Mouse (Mus musculus) limb, embryonic 14.5 days (tissue): Measurements from ENCODE around the gene Mfsd2b. TPM values are rescaled to one million over a fixed set of nuclear protein-coding genes. Genes with fewer than 3 reads are reported as not detected.

Experiments used
- ATAC-seq: fragments of 200-750 bp; cut with Nextera tagmentation; 2 replicates; pipeline ENCODE4 v1.8.0; 2017; ENCODE audit warnings: low read depth, moderate number of reproducible peaks, moderate TSS enrichment; ENCODE audit not compliant: low FRiP score
- DNase-seq: peaks from one replicate; pipeline ENCODE4 v3.0.0-alpha.2; 2015; ENCODE audit warnings: low spot score
- H3K27ac ChIP-seq: fragments of 300-500 bp; sonication (generic); replicated peaks from 2 replicates; pipeline ENCODE4 v1.5.1; 2014; ENCODE audit warnings: low read depth, mild to moderate bottlenecking, low read length, moderate library complexity, mixed read lengths
- H3K27me3 ChIP-seq: fragments of 300-500 bp; sonication (generic); 2 replicates; pipeline ENCODE4 v1.6.1; 2014; ENCODE audit warnings: low read length, mixed read lengths; ENCODE audit not compliant: control insufficient read depth, insufficient read depth
- H3K36me3 ChIP-seq: fragments of 300-500 bp; sonication (generic); 2 replicates; pipeline ENCODE4 v1.6.1; 2014; ENCODE audit warnings: mild to moderate bottlenecking, low read length, moderate library complexity, mixed read lengths; ENCODE audit not compliant: control insufficient read depth, insufficient read depth
- H3K4me1 ChIP-seq: fragments of 300-500 bp; sonication (generic); 2 replicates; pipeline ENCODE4 v1.6.1; 2014; ENCODE audit warnings: antibody characterized with exemption, low read length, mixed read lengths; ENCODE audit not compliant: control insufficient read depth, insufficient read depth
- H3K4me2 ChIP-seq: fragments of 300-500 bp; sonication (generic); replicated peaks from 2 replicates; pipeline ENCODE4 v1.6.1; 2014; ENCODE audit warnings: low read depth, mild to moderate bottlenecking, low read length, moderate library complexity; ENCODE audit not compliant: severe bottlenecking
- H3K4me3 ChIP-seq: fragments of 300-500 bp; sonication (generic); replicated peaks from 2 replicates; pipeline ENCODE4 v1.5.1; 2014; ENCODE audit warnings: low read length
- H3K9ac ChIP-seq: fragments of 300-500 bp; sonication (generic); 2 replicates; pipeline ENCODE4 v1.6.1; 2014; ENCODE audit warnings: mild to moderate bottlenecking, low read depth, low read length, moderate library complexity; ENCODE audit not compliant: severe bottlenecking
- H3K9me3 ChIP-seq: fragments of 300-500 bp; sonication (generic); 2 replicates; pipeline ENCODE4 v1.6.1; 2016; ENCODE audit warnings: low read length; ENCODE audit not compliant: control insufficient read depth
- POLR2A ChIP-seq: fragments of 200-500 bp; IDR thresholded peaks from 2 replicates; pipeline ENCODE4 v1.8.0; 2012; ENCODE audit warnings: inconsistent platforms, mild to moderate bottlenecking, moderate library complexity, borderline replicate concordance; ENCODE audit not compliant: insufficient read depth, insufficient read length; ENCODE audit errors: extremely low read depth
- WGBS: fragments of 180-500 bp; shearing (Covaris S2); extraction: QIAGEN DNeasy Blood & Tissue Kit; methylation state at CpG from one replicate; pipeline ENCODE4 v1.1.7; 2014; 5-methylcytosine and 5-hydroxymethylcytosine counted together
- polyA plus RNA-seq, 2 experiments: library from polyadenylated mRNA; depleted of rRNA in 1 of 2; stranded (reverse) in 1 of 2; unstranded in 1 of 2; fragments of >200 nt; fragmentation: Nextera tagmentation in 1 of 2; extraction: Ambion mirVana in 1 of 2; gene quantifications; 2 replicates each; pipeline versions ENCODE4 v1.2.1 to v1.2.3; 2012 to 2014

The Mfsd2b gene
- polyA plus RNA-seq, 2 experiments: 2.2 to 2.3 TPM

DNA sequence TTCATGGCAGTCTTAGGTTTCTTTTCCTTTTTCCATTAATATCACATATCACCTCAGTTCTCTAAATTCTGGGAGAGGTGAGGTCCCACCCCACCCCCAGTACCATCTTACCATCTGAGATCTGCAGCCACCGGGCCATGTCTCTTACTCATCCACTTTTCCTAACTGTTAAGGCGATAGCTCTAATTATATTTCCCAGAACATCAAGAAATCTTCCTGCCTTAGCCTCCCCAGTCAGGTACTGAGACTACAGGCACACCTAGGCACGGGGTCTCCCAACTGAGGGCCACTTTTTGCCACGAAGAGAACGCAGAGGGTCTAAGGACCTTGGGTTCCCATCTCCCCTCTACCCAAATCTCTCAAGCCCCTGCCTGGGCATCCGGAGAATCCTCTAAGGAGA, 628 bp downstream of the Mfsd2b start:
- peaks cover 9% of the 10 kb centered on the region for H3K4me1 ChIP-seq
- no peaks in the 10 kb centered on the region for H3K36me3 ChIP-seq
- no peak overlapping the region for H3K4me3 ChIP-seq
- TF ChIP-seq POLR2A: no peak
- H3K27ac ChIP-seq: no peak overlapping the region
- 71% methylated on average over 6 of the region's 6 CpGs for WGBS
- ATAC-seq: no peak
- H3K9me3 ChIP-seq: no peaks in the 10 kb centered on the region
- H3K4me2 ChIP-seq: peak overlapping the region; percentile 79; the same call in 1 of the 2 replicates
- DNase-seq: no peak
- H3K27me3 ChIP-seq: no peaks in the 10 kb centered on the region
- H3K9ac ChIP-seq: peak overlapping the region; percentile 52; the same call in 1 of the 2 replicates

DNA sequence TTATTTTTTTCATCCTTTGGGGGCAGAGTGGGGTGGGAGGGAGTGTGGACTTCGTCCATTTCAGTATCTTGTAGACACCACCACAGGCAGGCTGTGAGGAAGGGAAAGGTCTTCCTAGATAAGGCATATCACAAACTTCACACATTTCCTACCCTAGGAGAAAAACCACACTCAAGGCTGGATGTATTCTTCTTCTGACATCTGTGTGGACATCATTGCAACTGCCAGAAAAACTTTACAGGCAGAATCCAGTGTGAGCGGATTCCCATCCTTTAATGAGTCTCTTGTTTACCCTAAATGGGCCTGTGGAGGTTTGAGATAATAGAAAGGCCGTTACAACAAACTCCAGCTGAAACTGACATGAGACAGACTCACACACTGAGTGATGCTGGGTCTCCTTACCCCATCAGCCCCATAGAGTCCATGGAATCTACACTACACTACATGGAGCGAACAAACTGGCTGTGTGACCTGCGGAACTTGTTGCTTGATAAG, 1.1 kb downstream of the Mfsd2b start:
- Histone ChIP-seq H3K4me1 (peaks cover 9% of the 10 kb centered on the region), H3K9ac (no peak overlapping the region), H3K4me2 (no peak overlapping the region), H3K27me3 (no peaks in the 10 kb centered on the region), H3K4me3 (no peak overlapping the region), H3K9me3 (no peaks in the 10 kb centered on the region), H3K36me3 (no peaks in the 10 kb centered on the region), H3K27ac (no peak overlapping the region)
- 76% methylated on average over 5 of the region's 5 CpGs for WGBS
- DNase-seq (no peak), ATAC-seq (no peak)
- no peak for TF ChIP-seq POLR2A

DNA sequence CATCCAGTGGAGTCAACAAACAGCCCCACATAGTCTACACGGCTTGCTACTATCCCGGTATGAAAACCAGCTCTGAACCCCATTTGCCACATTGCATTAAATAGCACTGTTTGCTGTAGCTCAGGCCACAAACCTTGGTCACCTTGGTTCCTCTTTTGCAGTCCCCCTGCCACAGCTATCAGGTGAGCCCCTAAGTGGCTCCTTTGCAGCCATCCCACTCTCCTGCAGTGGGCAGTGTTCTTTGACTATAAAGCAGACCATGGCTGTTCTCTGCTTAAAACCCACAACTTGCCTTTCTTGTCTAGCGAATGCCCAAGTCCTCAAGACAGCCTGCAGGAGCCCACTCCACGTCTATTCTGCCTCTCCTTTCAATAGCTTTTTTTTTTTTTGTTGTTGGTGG, 1.9 kb downstream of the Mfsd2b start:
- Histone ChIP-seq H3K36me3 (no peaks in the 10 kb centered on the region), H3K27me3 (no peaks in the 10 kb centered on the region), H3K9me3 (no peaks in the 10 kb centered on the region), H3K4me2 (no peak overlapping the region), H3K4me1 (peaks cover 9% of the 10 kb centered on the region), H3K9ac (no peak overlapping the region), H3K4me3 (no peak overlapping the region), H3K27ac (no peak overlapping the region)
- ATAC-seq (no peak), DNase-seq (no peak)
- WGBS: 59% methylated on average over 4 of the region's 4 CpGs
- no peak for TF ChIP-seq POLR2A

DNA sequence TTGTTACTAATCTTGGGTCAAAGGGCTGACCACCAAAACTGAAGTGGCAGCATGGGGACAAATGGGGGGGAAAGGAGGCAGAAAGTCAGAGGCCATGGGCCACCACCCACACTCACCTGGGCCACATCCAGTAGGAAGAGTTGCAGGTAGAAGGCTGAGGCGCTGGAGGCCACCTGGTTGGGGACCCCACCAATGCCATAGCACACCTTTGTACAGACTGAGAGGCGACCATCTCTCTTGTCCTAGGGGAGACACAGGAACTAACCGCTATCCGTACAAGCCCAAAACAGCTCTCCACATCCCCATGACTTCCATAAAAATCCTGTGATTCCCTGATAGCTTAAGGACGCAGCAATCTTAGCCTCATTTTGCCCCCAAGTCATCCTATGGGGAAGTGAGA, 2.9 kb downstream of the Mfsd2b start:
- ATAC-seq (no peak), DNase-seq (no peak)
- no peak for TF ChIP-seq POLR2A
- Histone ChIP-seq H3K27me3 (no peaks in the 10 kb centered on the region), H3K27ac (no peak overlapping the region), H3K4me2 (no peak overlapping the region), H3K4me1 (peaks cover 9% of the 10 kb centered on the region), H3K9ac (no peak overlapping the region), H3K4me3 (no peak overlapping the region), H3K36me3 (no peaks in the 10 kb centered on the region), H3K9me3 (no peaks in the 10 kb centered on the region)
- 89% methylated on average over 5 of the region's 5 CpGs for WGBS

DNA sequence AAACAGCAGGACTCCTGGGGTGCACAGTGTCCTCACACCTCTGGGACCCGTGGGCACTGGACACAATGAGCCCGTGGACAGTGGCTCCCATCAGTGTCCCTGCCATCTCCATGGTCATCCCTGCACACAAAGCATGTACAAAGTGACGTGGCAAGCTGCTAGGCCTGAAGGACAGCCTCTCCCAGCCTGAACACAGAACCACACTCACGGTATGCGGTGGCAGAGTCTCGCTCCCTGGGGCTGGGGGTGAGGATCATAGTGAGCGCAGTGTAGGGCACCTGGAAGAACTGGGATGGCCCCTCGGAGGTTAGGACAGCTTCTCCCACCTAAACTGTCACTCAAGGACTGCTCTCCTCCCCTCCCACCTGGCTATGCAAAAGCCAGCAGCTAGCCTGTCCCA, 5.2 kb downstream of the Mfsd2b start:
- 76% methylated on average over 8 of the region's 8 CpGs for WGBS
- H3K27ac ChIP-seq: no peak overlapping the region
- no peaks in the 10 kb centered on the region for H3K9me3 ChIP-seq
- no peak for TF ChIP-seq POLR2A
- no peak for ATAC-seq
- no peaks in the 10 kb centered on the region for H3K27me3 ChIP-seq
- H3K4me3 ChIP-seq: no peak overlapping the region
- no peak overlapping the region for H3K4me2 ChIP-seq
- H3K9ac ChIP-seq: no peak overlapping the region
- H3K4me1 ChIP-seq: peaks cover 6% of the 10 kb centered on the region
- H3K36me3 ChIP-seq: no peaks in the 10 kb centered on the region
- no peak for DNase-seq

DNA sequence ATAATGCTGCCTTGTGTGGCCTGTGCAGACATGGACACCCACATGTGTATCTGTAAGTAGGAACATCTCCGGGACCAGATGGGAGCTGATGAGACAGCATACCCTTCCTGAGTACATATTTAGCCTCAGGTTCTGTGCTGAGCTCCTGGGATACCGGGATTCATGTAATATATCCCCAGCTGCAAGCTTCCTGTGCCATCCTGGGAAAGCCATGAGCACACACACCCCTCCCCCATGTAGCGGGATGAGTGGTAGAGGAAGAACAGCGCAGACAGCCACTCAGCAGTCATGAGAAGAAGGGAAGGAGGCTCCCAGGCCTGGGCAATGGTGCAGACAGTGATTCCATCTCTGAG, 9.8 kb downstream of the Mfsd2b start:
- no peak for DNase-seq
- no peak overlapping the region for H3K4me2 ChIP-seq

More for the DNA sequence above, 9.8 kb downstream of the Mfsd2b start:
- no peak overlapping the region for H3K9ac ChIP-seq
- no peaks in the 10 kb centered on the region for H3K9me3 ChIP-seq
- WGBS: 70% methylated on average over 4 of the region's 4 CpGs
- H3K4me1 ChIP-seq: peaks cover 12% of the 10 kb centered on the region
- 0 out of 2 replicates have a peak overlapping the region, but pooled peaks have one; percentile 53 for H3K27ac ChIP-seq
- no peak for ATAC-seq
- H3K36me3 ChIP-seq: no peaks in the 10 kb centered on the region
- H3K27me3 ChIP-seq: no peaks in the 10 kb centered on the region
- no peak overlapping the region for H3K4me3 ChIP-seq
- TF ChIP-seq POLR2A: no peak
